Mouse (Mus musculus): ENCODE results near the gene Kif26a. TPM values are rescaled to one million over a fixed set of nuclear protein-coding genes. Genes with fewer than 3 reads are reported as not detected.

Gene Kif26a
- total and polyA plus RNA-seq, 2 experiments from 2014 or later: 2.8 to 26.0 TPM

GRCm38 (mm10) chr12:112155218-112156051, 9.4 kb downstream of the Kif26a start:
- 46% methylated on average over 16 of the region's 16 CpGs for WGBS
- DNase-seq (ENCODE audit: low spot score): peak; percentile 23
- Histone ChIP-seq H3K9ac (replicated peaks; ENCODE audit: low read depth, low read length) (no peak overlapping the region; the same call in 1 of the 2 replicates), H3K4me2 (ENCODE audit: low read depth, low read length) (peak overlapping the region; percentile 20; the same call in 1 of the 2 replicates), H3K9me3 (replicated peaks; ENCODE audit: control insufficient read depth, low read length) (no peaks in the 10 kb centered on the region), H3K4me3 (ENCODE audit: low read depth, low read length) (no peak overlapping the region), H3K27ac (ENCODE audit: low read depth) (peak overlapping the region; percentile 84), H3K4me1 (ENCODE audit: control insufficient read depth, insufficient read depth) (peaks cover 19% of the 10 kb centered on the region), H3K36me3 (replicated peaks; ENCODE audit: control insufficient read depth, insufficient read depth, low read length) (0 out of 2 replicates have a peak, but pooled peaks cover 5% of the 10 kb centered on the region), H3K27me3 (ENCODE audit: control insufficient read depth, insufficient read depth, low read length) (0 out of 2 replicates have a peak, but pooled peaks cover 9% of the 10 kb centered on the region)
- TF ChIP-seq EP300 (IDR thresholded peaks at IDR 0.05; ENCODE audit: low read depth) (no peak), CTCF (IDR thresholded peaks at IDR 0.05; ENCODE audit: low read depth) (no peak)
- peak; percentile 48 for ATAC-seq (ENCODE audit: insufficient read depth, low read depth)

- no peak for TF ChIP-seq EP300 (IDR thresholded peaks at IDR 0.05; ENCODE audit: low read depth)
Observed at GRCm38 (mm10) chr12:112156804-112157203, 10.8 kb downstream of the Kif26a start.

GRCm38 (mm10) chr12:112158246-112158645, 12.2 kb downstream of the Kif26a start:
- Histone ChIP-seq H3K27me3 (ENCODE audit: control insufficient read depth, insufficient read depth, low read length) (0 out of 2 replicates have a peak, but pooled peaks cover 13% of the 10 kb centered on the region), H3K4me3 (ENCODE audit: low read depth, low read length) (no peak overlapping the region), H3K4me1 (ENCODE audit: control insufficient read depth, insufficient read depth) (peaks cover 19% of the 10 kb centered on the region), H3K36me3 (replicated peaks; ENCODE audit: control insufficient read depth, insufficient read depth, low read length) (0 out of 2 replicates have a peak, but pooled peaks cover 5% of the 10 kb centered on the region), H3K4me2 (ENCODE audit: low read depth, low read length) (no peak overlapping the region), H3K27ac (ENCODE audit: low read depth) (no peak overlapping the region), H3K9me3 (replicated peaks; ENCODE audit: control insufficient read depth, low read length) (no peaks in the 10 kb centered on the region), H3K9ac (replicated peaks; ENCODE audit: low read depth, low read length) (no peak overlapping the region)
- TF ChIP-seq EP300 (IDR thresholded peaks at IDR 0.05; ENCODE audit: low read depth) (no peak), CTCF (IDR thresholded peaks at IDR 0.05; ENCODE audit: low read depth) (no peak)
- DNase-seq (ENCODE audit: low spot score) (no peak), ATAC-seq (ENCODE audit: insufficient read depth, low read depth) (no peak)
- WGBS: 64% methylated on average over 8 of the region's 8 CpGs

More at GRCm38 (mm10) chr12:112156804-112157203, 10.8 kb downstream of the Kif26a start:
- H3K9ac ChIP-seq (replicated peaks; ENCODE audit: low read depth, low read length): no peak overlapping the region
- H3K36me3 ChIP-seq (replicated peaks; ENCODE audit: control insufficient read depth, insufficient read depth, low read length): 0 out of 2 replicates have a peak, but pooled peaks cover 5% of the 10 kb centered on the region
- no peak overlapping the region for H3K27ac ChIP-seq (ENCODE audit: low read depth)
- no peak overlapping the region for H3K4me2 ChIP-seq (ENCODE audit: low read depth, low read length)
- ATAC-seq (ENCODE audit: insufficient read depth, low read depth) (no peak), DNase-seq (ENCODE audit: low spot score) (no peak)
- no peak overlapping the region for H3K4me3 ChIP-seq (ENCODE audit: low read depth, low read length)
- H3K9me3 ChIP-seq (replicated peaks; ENCODE audit: control insufficient read depth, low read length): no peaks in the 10 kb centered on the region
- peaks cover 19% of the 10 kb centered on the region for H3K4me1 ChIP-seq (ENCODE audit: control insufficient read depth, insufficient read depth)
- H3K27me3 ChIP-seq (ENCODE audit: control insufficient read depth, insufficient read depth, low read length): 0 out of 2 replicates have a peak, but pooled peaks cover 11% of the 10 kb centered on the region
- 83% methylated on average over 6 of the region's 6 CpGs for WGBS

- Histone ChIP-seq H3K9ac (replicated peaks; ENCODE audit: low read depth, low read length) (no peak overlapping the region), H3K36me3 (replicated peaks; ENCODE audit: control insufficient read depth, insufficient read depth, low read length) (0 out of 2 replicates have a peak, but pooled peaks cover 5% of the 10 kb centered on the region), H3K9me3 (replicated peaks; ENCODE audit: control insufficient read depth, low read length) (no peaks in the 10 kb centered on the region), H3K27me3 (ENCODE audit: control insufficient read depth, insufficient read depth, low read length) (0 out of 2 replicates have a peak, but pooled peaks cover 13% of the 10 kb centered on the region), H3K4me3 (ENCODE audit: low read depth, low read length) (no peak overlapping the region), H3K4me2 (ENCODE audit: low read depth, low read length) (no peak overlapping the region), H3K4me1 (ENCODE audit: control insufficient read depth, insufficient read depth) (peaks cover 18% of the 10 kb centered on the region), H3K27ac (ENCODE audit: low read depth) (no peak overlapping the region)
- TF ChIP-seq EP300 (IDR thresholded peaks at IDR 0.05; ENCODE audit: low read depth): no peak
- no peak for TF ChIP-seq CTCF (IDR thresholded peaks at IDR 0.05; ENCODE audit: low read depth)
- ATAC-seq (ENCODE audit: insufficient read depth, low read depth) (no peak), DNase-seq (ENCODE audit: low spot score) (no peak)
Observed at GRCm38 (mm10) chr12:112158784-112159183, 12.8 kb downstream of the Kif26a start.

GRCm38 (mm10) chr12:112163981-112164839, 18.2 kb downstream of the Kif26a start:
- no peak for DNase-seq (ENCODE audit: low spot score)
- Histone ChIP-seq H3K4me2 (ENCODE audit: low read depth, low read length) (no peak overlapping the region), H3K4me1 (ENCODE audit: control insufficient read depth, insufficient read depth) (no peaks in the 10 kb centered on the region), H3K9me3 (replicated peaks; ENCODE audit: control insufficient read depth, low read length) (no peaks in the 10 kb centered on the region), H3K27ac (ENCODE audit: low read depth) (no peak overlapping the region), H3K27me3 (ENCODE audit: control insufficient read depth, insufficient read depth, low read length) (0 out of 2 replicates have a peak, but pooled peaks cover 4% of the 10 kb centered on the region), H3K9ac (replicated peaks; ENCODE audit: low read depth, low read length) (no peak overlapping the region), H3K36me3 (replicated peaks; ENCODE audit: control insufficient read depth, insufficient read depth, low read length) (no peaks in the 10 kb centered on the region), H3K4me3 (ENCODE audit: low read depth, low read length) (no peak overlapping the region)
- no peak for TF ChIP-seq EP300 (IDR thresholded peaks at IDR 0.05; ENCODE audit: low read depth)
- no peak for TF ChIP-seq CTCF (IDR thresholded peaks at IDR 0.05; ENCODE audit: low read depth)
- WGBS: 18% methylated on average over 16 of the region's 16 CpGs
- peak; percentile 31; the same call in 1 of the 2 replicates for ATAC-seq (ENCODE audit: insufficient read depth, low read depth)
